Mouse (Mus musculus) neural tube, embryonic 14.5 days (tissue): ENCODE measurements around the gene Vwce. TPM values are rescaled to one million over a fixed set of nuclear protein-coding genes. Genes with fewer than 3 reads are reported as not detected.
A peak's percentile ranks its signal among the peaks of the same experiment; 100 is the strongest.

Experiments
- ATAC-seq: fragments of 200-750 bp; cut with Nextera tagmentation; 2 replicates; pipeline ENCODE4 v1.8.0; 2017; ENCODE audit warnings: low read depth, mild to moderate bottlenecking, moderate TSS enrichment, moderate library complexity
- H3K27ac ChIP-seq: fragments of 300-500 bp; sonication (generic); 2 replicates; pipeline ENCODE4 v1.5.1; 2014; ENCODE audit warnings: low read depth, mild to moderate bottlenecking, control low read depth, low read length, moderate library complexity, mixed read lengths
- H3K27me3 ChIP-seq: fragments of 300-500 bp; sonication (generic); 2 replicates; pipeline ENCODE4 v1.6.1; 2014; ENCODE audit warnings: low read length; ENCODE audit not compliant: control insufficient read depth, insufficient read depth
- H3K36me3 ChIP-seq: fragments of 300-500 bp; sonication (generic); 2 replicates; pipeline ENCODE4 v1.6.1; 2014; ENCODE audit warnings: low read length, mixed read lengths; ENCODE audit not compliant: control insufficient read depth, insufficient read depth
- H3K4me1 ChIP-seq: fragments of 300-500 bp; sonication (generic); 2 replicates; pipeline ENCODE4 v1.6.1; 2014; ENCODE audit warnings: low read length; ENCODE audit not compliant: control insufficient read depth, insufficient read depth
- H3K4me2 ChIP-seq: fragments of 300-500 bp; sonication (generic); 2 replicates; pipeline ENCODE4 v1.6.1; 2014; ENCODE audit warnings: mild to moderate bottlenecking, low read depth, low read length, control low read depth
- H3K4me3 ChIP-seq: fragments of 300-500 bp; sonication (generic); 2 replicates; pipeline ENCODE4 v1.5.1; 2014; ENCODE audit warnings: low read depth, low read length, control low read depth, mixed read lengths
- H3K9ac ChIP-seq: fragments of 300-500 bp; sonication (generic); replicated peaks from 2 replicates; pipeline ENCODE4 v1.6.1; 2014; ENCODE audit warnings: low read depth, mild to moderate bottlenecking, control low read depth, low read length, mixed read lengths
- H3K9me3 ChIP-seq: fragments of 300-500 bp; sonication (generic); 2 replicates; pipeline ENCODE4 v1.6.1; 2016; ENCODE audit warnings: low read length; ENCODE audit not compliant: control insufficient read depth
- WGBS: fragments of 180-500 bp; shearing (Covaris S2); extraction: QIAGEN DNeasy Blood & Tissue Kit; methylation state at CpG from one replicate; pipeline ENCODE4 v1.1.7; 2014; 5-methylcytosine and 5-hydroxymethylcytosine counted together
- polyA plus RNA-seq: library from polyadenylated mRNA; unstranded; fragments of >200 nt; fragmentation: Nextera tagmentation; extraction: Ambion mirVana; gene quantifications from 2 replicates; pipeline ENCODE4 v1.2.1, GENCODE M21; 2014

Gene Vwce
- polyA plus RNA-seq, 1 experiment from 2014 or later: 1.7 TPM

GRCm38 (mm10) chr19:10692361-10692760, 58.3 kb downstream of the Vwce start:
- 90% methylated on average over 4 of the region's 4 CpGs for WGBS
- H3K4me1 ChIP-seq: peaks cover 29% of the 10 kb centered on the region
- no peak for ATAC-seq
- no peak overlapping the region for H3K4me2 ChIP-seq
- H3K9me3 ChIP-seq: no peaks in the 10 kb centered on the region
- no peak overlapping the region for H3K9ac ChIP-seq
- no peak overlapping the region for H3K4me3 ChIP-seq
- no peak overlapping the region for H3K27ac ChIP-seq
- no peaks in the 10 kb centered on the region for H3K27me3 ChIP-seq
- no peaks in the 10 kb centered on the region for H3K36me3 ChIP-seq

- 86% methylated on average over 10 of the region's 10 CpGs for WGBS
- no peak overlapping the region for H3K27ac ChIP-seq
- no peak for ATAC-seq
Measured at GRCm38 (mm10) chr19:10693926-10694682, 60.1 kb downstream of the Vwce start.

GRCm38 (mm10) chr19:10695801-10696200, 61.8 kb downstream of the Vwce start:
- 35% methylated on average over 7 of the region's 7 CpGs for WGBS
- Histone ChIP-seq H3K9me3 (no peaks in the 10 kb centered on the region), H3K4me2 (no peak overlapping the region), H3K27me3 (no peaks in the 10 kb centered on the region), H3K4me3 (no peak overlapping the region), H3K9ac (0 out of 2 replicates have a peak overlapping the region, but pooled peaks have one; percentile 29), H3K36me3 (no peaks in the 10 kb centered on the region), H3K27ac (peak overlapping the region; percentile 72), H3K4me1 (peaks cover 32% of the 10 kb centered on the region)
- no peak for ATAC-seq

More at GRCm38 (mm10) chr19:10693926-10694682, 60.1 kb downstream of the Vwce start:
- Histone ChIP-seq H3K9ac (no peak overlapping the region), H3K4me3 (no peak overlapping the region), H3K9me3 (no peaks in the 10 kb centered on the region), H3K36me3 (no peaks in the 10 kb centered on the region), H3K4me1 (peaks cover 29% of the 10 kb centered on the region), H3K4me2 (no peak overlapping the region), H3K27me3 (no peaks in the 10 kb centered on the region)

- 73% methylated on average over 9 of the region's 9 CpGs for WGBS
- Histone ChIP-seq H3K36me3 (no peaks in the 10 kb centered on the region), H3K9ac (no peak overlapping the region), H3K27ac (no peak overlapping the region), H3K27me3 (no peaks in the 10 kb centered on the region), H3K4me1 (peaks cover 39% of the 10 kb centered on the region), H3K9me3 (no peaks in the 10 kb centered on the region), H3K4me2 (no peak overlapping the region), H3K4me3 (no peak overlapping the region)
- ATAC-seq: peak; percentile 50; the same call in 1 of the 2 replicates
Measured at GRCm38 (mm10) chr19:10698131-10698991, 64.3 kb downstream of the Vwce start.

GRCm38 (mm10) chr19:10699851-10700250, 65.8 kb downstream of the Vwce start:
- Histone ChIP-seq H3K9ac (no peak overlapping the region), H3K4me1 (peaks cover 39% of the 10 kb centered on the region), H3K36me3 (no peaks in the 10 kb centered on the region), H3K27me3 (no peaks in the 10 kb centered on the region), H3K4me2 (no peak overlapping the region), H3K4me3 (no peak overlapping the region), H3K9me3 (no peaks in the 10 kb centered on the region), H3K27ac (no peak overlapping the region)
- ATAC-seq: no peak
- WGBS: 71% methylated on average over 9 of the region's 9 CpGs

- H3K36me3 ChIP-seq: no peaks in the 10 kb centered on the region
- no peak overlapping the region for H3K9ac ChIP-seq
- 64% methylated on average over 6 of the region's 6 CpGs for whole genome bisulfite sequencing
- no peaks in the 10 kb centered on the region for H3K9me3 ChIP-seq
- no peak overlapping the region for H3K4me2 ChIP-seq
- H3K4me1 ChIP-seq: peaks cover 28% of the 10 kb centered on the region
- no peak overlapping the region; the same call in 1 of the 2 replicates for H3K27ac ChIP-seq
- no peak for ATAC-seq
- no peaks in the 10 kb centered on the region for H3K27me3 ChIP-seq
- no peak overlapping the region for H3K4me3 ChIP-seq
Measured at GRCm38 (mm10) chr19:10701013-10701726, 67.2 kb downstream of the Vwce start.

- H3K4me1 ChIP-seq: peaks cover 24% of the 10 kb centered on the region
- no peak overlapping the region for H3K27ac ChIP-seq
- H3K27me3 ChIP-seq: no peaks in the 10 kb centered on the region
- 85% methylated on average over 8 of the region's 8 CpGs for WGBS
- peaks cover 5% of the 10 kb centered on the region; the same call in 1 of the 2 replicates for H3K36me3 ChIP-seq
- no peak overlapping the region for H3K9ac ChIP-seq
- no peaks in the 10 kb centered on the region for H3K9me3 ChIP-seq
- no peak overlapping the region for H3K4me2 ChIP-seq
- H3K4me3 ChIP-seq: no peak overlapping the region
- ATAC-seq: no peak
Measured at GRCm38 (mm10) chr19:10702125-10702524, 68.1 kb downstream of the Vwce start.

- no peak overlapping the region for H3K27ac ChIP-seq
- no peak for ATAC-seq
- H3K4me1 ChIP-seq: peaks cover 20% of the 10 kb centered on the region
- H3K36me3 ChIP-seq: peaks cover 5% of the 10 kb centered on the region; the same call in 1 of the 2 replicates
- no peak overlapping the region for H3K4me3 ChIP-seq
- no peak overlapping the region for H3K9ac ChIP-seq
- H3K9me3 ChIP-seq: no peaks in the 10 kb centered on the region
- H3K4me2 ChIP-seq: no peak overlapping the region
- WGBS: 91% methylated on average over 8 of the region's 8 CpGs
- no peaks in the 10 kb centered on the region for H3K27me3 ChIP-seq
Measured at GRCm38 (mm10) chr19:10703470-10703869, 69.5 kb downstream of the Vwce start.
